Mouse (Mus musculus) lung, postnatal 0 days (tissue): ENCODE measurements around the gene Fgf14. TPM values are rescaled to one million over a fixed set of nuclear protein-coding genes. Genes with fewer than 3 reads are reported as not detected.

Experiments used
- ATAC-seq: fragments of 200-750 bp; cut with Nextera tagmentation; 2 replicates; pipeline ENCODE4 v1.8.0; 2017; ENCODE audit warnings: moderate library complexity
- DNase-seq: peaks from one replicate; pipeline ENCODE4 v3.0.0-alpha.2; 2016; ENCODE audit warnings: low spot score
- H3K27ac ChIP-seq: fragments of 300-500 bp; sonication (generic); 2 replicates; pipeline ENCODE4 v1.5.1; 2014; ENCODE audit warnings: antibody characterized with exemption, mild to moderate bottlenecking, low read length, mixed read lengths
- H3K27me3 ChIP-seq: fragments of 300-500 bp; sonication (generic); replicated peaks from 2 replicates; pipeline ENCODE4 v1.6.1; 2014; ENCODE audit warnings: low read length, mixed read lengths; ENCODE audit not compliant: insufficient read depth
- H3K36me3 ChIP-seq: fragments of 300-500 bp; sonication (generic); 2 replicates; pipeline ENCODE4 v1.6.1; 2014; ENCODE audit warnings: low read length, mixed read lengths; ENCODE audit not compliant: insufficient read depth
- H3K4me1 ChIP-seq: fragments of 300-500 bp; sonication (generic); 2 replicates; pipeline ENCODE4 v1.6.1; 2014; ENCODE audit warnings: antibody characterized with exemption, low read depth, low read length, mixed read lengths; ENCODE audit not compliant: insufficient read depth
- H3K4me2 ChIP-seq: fragments of 300-500 bp; sonication (generic); replicated peaks from 2 replicates; pipeline ENCODE4 v1.6.1; 2014; ENCODE audit warnings: low read depth, mild to moderate bottlenecking, low read length, moderate library complexity, mixed read lengths
- H3K4me3 ChIP-seq: fragments of 300-500 bp; sonication (generic); 2 replicates; pipeline ENCODE4 v1.5.1; 2014; ENCODE audit warnings: low read depth, low read length
- H3K9ac ChIP-seq: fragments of 300-500 bp; sonication (generic); replicated peaks from 2 replicates; pipeline ENCODE4 v1.6.1; 2014; ENCODE audit warnings: low read depth, mild to moderate bottlenecking
- H3K9me3 ChIP-seq: fragments of 300-500 bp; sonication (generic); 2 replicates; pipeline ENCODE4 v1.6.1; 2016; ENCODE audit warnings: low read length, mixed read lengths
- CTCF ChIP-seq: IDR thresholded peaks from 2 replicates; pipeline ENCODE4 v1.5.1; 2016; ENCODE audit warnings: antibody characterized with exemption, mild to moderate bottlenecking
- EP300 ChIP-seq: IDR thresholded peaks from 2 replicates; pipeline ENCODE4 v1.6.1; 2016; ENCODE audit warnings: antibody characterized with exemption, mild to moderate bottlenecking, control low read depth
- WGBS: fragments of 180-500 bp; shearing (Covaris S2); extraction: QIAGEN DNeasy Blood & Tissue Kit; methylation state at CpG from one replicate; pipeline ENCODE4 v1.1.7; 2014; 5-methylcytosine and 5-hydroxymethylcytosine counted together
- polyA plus RNA-seq: library from polyadenylated mRNA; unstranded; fragments of >200 nt; fragmentation: Nextera tagmentation; extraction: Ambion mirVana; gene quantifications from 2 replicates; pipeline ENCODE4 v1.2.1, GENCODE M21; 2015

Fgf14 gene
- polyA plus RNA-seq, 1 experiment from 2014 or later, result 0.06 TPM

DNA sequence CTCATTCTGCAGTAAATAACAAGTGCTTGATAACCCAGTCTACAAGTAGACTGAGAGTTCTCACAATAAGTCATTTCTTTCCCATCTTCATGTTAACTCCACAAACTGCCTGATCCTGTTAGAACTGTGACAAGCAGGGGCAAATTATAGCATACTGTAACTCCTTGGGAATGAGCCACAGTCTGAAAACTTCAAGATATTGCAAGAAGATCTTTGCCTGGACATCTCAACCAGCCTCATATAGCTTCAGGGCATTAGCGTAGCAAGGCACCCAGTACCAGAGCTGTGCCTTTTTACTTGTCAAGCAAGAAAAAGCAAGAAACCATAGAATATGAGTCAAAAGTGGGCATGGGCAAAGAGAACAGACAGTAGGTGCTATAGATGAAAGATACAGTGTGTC, 188.0 kb downstream of the Fgf14 start:
- Histone ChIP-seq H3K36me3 (no peaks in the 10 kb centered on the region), H3K9ac (no peak overlapping the region), H3K4me2 (no peak overlapping the region), H3K4me1 (no peaks in the 10 kb centered on the region), H3K9me3 (no peaks in the 10 kb centered on the region), H3K27me3 (no peaks in the 10 kb centered on the region), H3K27ac (no peak overlapping the region), H3K4me3 (no peak overlapping the region)
- ATAC-seq (no peak), DNase-seq (no peak)
- WGBS, result 85% methylated on average over 1 of the region's 1 CpGs
- TF ChIP-seq CTCF, result no peak
- TF ChIP-seq EP300, result no peak

DNA sequence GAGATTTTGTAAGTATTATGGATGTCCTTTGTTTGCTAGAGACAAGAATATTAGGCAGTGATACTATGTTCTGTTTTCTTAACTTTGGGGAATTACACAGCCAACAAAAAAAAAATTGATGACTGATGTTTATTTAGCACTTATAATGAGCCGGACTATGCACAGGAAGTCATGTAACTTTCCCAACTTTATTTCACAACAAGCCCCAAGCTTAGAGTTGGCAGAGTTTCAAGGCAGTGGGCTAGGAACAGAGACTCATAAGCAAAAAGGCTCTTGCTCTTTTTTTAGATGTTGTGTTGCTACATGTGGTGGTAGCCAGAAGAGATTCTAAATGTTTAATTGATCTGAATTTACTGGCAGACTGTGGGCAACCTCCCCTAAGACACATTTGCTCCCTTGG, 191.7 kb downstream of the Fgf14 start:
- no peaks in the 10 kb centered on the region for H3K27me3 ChIP-seq
- TF ChIP-seq EP300, result no peak
- TF ChIP-seq CTCF, result no peak
- H3K9ac ChIP-seq, result no peak overlapping the region
- no peak overlapping the region for H3K4me3 ChIP-seq
- no peaks in the 10 kb centered on the region for H3K4me1 ChIP-seq
- no peak overlapping the region for H3K4me2 ChIP-seq
- 31% methylated on average over 1 of the region's 1 CpGs for WGBS
- H3K27ac ChIP-seq, result no peak overlapping the region
- H3K36me3 ChIP-seq, result no peaks in the 10 kb centered on the region
- DNase-seq, result peak; percentile 40
- no peak for ATAC-seq
- no peaks in the 10 kb centered on the region for H3K9me3 ChIP-seq

DNA sequence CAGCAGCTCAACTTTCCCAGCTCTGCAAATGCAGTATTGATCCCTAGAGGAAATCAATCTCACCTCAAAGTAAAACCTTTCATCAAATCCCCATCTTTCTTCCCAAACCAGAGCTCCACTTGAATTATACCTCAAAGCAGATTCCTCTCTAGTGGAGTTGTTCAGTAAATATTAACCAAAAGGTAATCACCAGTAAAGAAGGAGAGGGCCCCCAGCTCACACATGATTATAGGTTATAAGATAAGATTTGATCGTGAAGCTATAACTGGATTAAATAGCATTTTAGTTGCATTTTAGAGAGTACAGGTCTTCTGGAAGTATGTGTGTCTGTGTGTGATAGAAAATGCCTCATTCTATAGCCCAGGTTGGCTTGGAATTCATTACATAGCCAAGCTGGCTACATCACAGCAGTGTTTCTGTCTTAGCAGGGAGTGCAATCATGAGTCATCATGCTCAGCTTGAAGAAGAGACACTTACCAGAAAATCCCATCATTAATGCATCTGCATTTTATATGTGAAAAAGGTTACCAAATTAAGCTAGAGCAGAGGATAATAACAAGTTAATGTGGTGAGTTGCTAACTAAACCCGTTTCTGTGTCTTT, 202.8 kb downstream of the Fgf14 start:
- Histone ChIP-seq H3K9me3 (no peaks in the 10 kb centered on the region), H3K4me1 (no peaks in the 10 kb centered on the region), H3K4me3 (no peak overlapping the region), H3K4me2 (no peak overlapping the region), H3K27ac (no peak overlapping the region), H3K36me3 (no peaks in the 10 kb centered on the region), H3K27me3 (no peaks in the 10 kb centered on the region), H3K9ac (no peak overlapping the region)
- ATAC-seq (no peak), DNase-seq (no peak)
- WGBS, result 44% methylated on average over 2 of the region's 2 CpGs
- TF ChIP-seq CTCF, result no peak

DNA sequence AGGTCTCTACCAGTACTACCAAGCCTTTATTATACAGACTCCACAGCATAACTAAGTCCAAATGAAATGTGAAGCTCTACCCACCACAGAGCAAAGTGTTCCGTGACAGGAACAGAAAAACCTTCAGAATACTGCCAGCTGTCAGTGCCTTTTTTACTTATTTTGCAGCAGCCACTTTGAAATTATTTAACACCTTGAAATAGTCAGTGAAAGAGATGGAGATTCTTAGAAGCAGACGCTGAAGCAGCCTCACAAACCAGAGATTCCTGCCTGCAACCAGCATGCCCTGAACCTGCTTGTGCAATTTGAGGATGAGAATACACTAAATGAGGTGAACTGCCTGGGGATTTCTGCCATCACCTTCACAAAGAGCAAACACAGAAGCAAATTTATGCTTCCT, 206.0 kb downstream of the Fgf14 start:
- no peak for DNase-seq
- TF ChIP-seq EP300, result no peak
- no peak for TF ChIP-seq CTCF
- Histone ChIP-seq H3K27ac (no peak overlapping the region), H3K4me3 (no peak overlapping the region), H3K36me3 (no peaks in the 10 kb centered on the region), H3K9me3 (no peaks in the 10 kb centered on the region), H3K4me1 (no peaks in the 10 kb centered on the region), H3K27me3 (no peaks in the 10 kb centered on the region), H3K9ac (no peak overlapping the region), H3K4me2 (no peak overlapping the region)
- no peak for ATAC-seq
- WGBS, result 63% methylated on average over 2 of the region's 2 CpGs

DNA sequence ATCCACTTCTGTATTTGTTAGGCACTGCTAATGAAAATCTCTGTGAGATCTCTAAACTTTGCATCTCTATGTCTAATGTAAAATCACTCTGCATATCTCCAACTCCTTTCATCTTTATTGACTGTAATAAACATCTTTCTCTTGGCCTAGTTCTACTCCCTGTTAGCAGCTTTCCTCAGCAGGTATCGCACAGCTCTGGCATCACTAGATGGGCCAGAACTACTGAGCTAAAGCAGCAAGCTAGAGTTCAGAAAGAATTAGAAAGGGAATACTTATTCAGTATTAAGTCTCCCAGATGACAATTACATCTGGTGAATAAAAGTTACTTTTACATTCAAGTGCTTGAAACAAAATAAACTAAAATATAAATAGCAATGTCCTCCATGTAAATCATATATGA, 221.8 kb downstream of the Fgf14 start:
- Histone ChIP-seq H3K9me3 (no peaks in the 10 kb centered on the region), H3K36me3 (no peaks in the 10 kb centered on the region), H3K4me3 (no peak overlapping the region), H3K9ac (no peak overlapping the region), H3K4me1 (no peaks in the 10 kb centered on the region), H3K4me2 (no peak overlapping the region), H3K27me3 (no peaks in the 10 kb centered on the region), H3K27ac (no peak overlapping the region)
- TF ChIP-seq EP300, result no peak
- TF ChIP-seq CTCF, result no peak
- WGBS, result 100% methylated on average over 1 of the region's 1 CpGs
- DNase-seq (no peak), ATAC-seq (no peak)

- Histone ChIP-seq H3K9me3 (no peaks in the 10 kb centered on the region), H3K27ac (no peak overlapping the region), H3K9ac (no peak overlapping the region), H3K4me1 (no peaks in the 10 kb centered on the region), H3K4me2 (no peak overlapping the region), H3K36me3 (no peaks in the 10 kb centered on the region), H3K27me3 (no peaks in the 10 kb centered on the region), H3K4me3 (no peak overlapping the region)
- no peak for DNase-seq
- TF ChIP-seq EP300, result no peak
- no peak for TF ChIP-seq CTCF
- WGBS, result 59% methylated on average over 2 of the region's 2 CpGs
- ATAC-seq, result no peak
Measured at GRCm38 (mm10) chr14:124446096-124446840, 230.7 kb downstream of the Fgf14 start.
